Mouse (Mus musculus) cerebellum, postnatal 14 days (tissue): ENCODE data around the gene Sdf4.

Experiments
- DNase-seq, 2 experiments: peaks; one replicate each; pipeline ENCODE4 v3.0.0; 2021; ENCODE audit warnings: mixed read lengths in 2 of 2

Sdf4 gene

GRCm38 (mm10) chr4:156055173-156055572, 62.5 kb downstream of the Sdf4 start:
- DNase-seq, result no peak

- no peak for DNase-seq
Measured at GRCm38 (mm10) chr4:156057702-156058101, 65.0 kb downstream of the Sdf4 start.

GRCm38 (mm10) chr4:156058826-156059225, 66.2 kb downstream of the Sdf4 start:
- no peak for DNase-seq

- DNase-seq, result no peak
Measured at GRCm38 (mm10) chr4:156059261-156059660, 66.6 kb downstream of the Sdf4 start, which contains the start of gene Ttll10. Ttll10 (minus strand) TSS chr4:156059414.

- DNase-seq, result no peak
Measured at GRCm38 (mm10) chr4:156059713-156060112, 67.0 kb downstream of the Sdf4 start.
